Mouse (Mus musculus): Measurements from ENCODE around the gene Fcor.

DNA sequence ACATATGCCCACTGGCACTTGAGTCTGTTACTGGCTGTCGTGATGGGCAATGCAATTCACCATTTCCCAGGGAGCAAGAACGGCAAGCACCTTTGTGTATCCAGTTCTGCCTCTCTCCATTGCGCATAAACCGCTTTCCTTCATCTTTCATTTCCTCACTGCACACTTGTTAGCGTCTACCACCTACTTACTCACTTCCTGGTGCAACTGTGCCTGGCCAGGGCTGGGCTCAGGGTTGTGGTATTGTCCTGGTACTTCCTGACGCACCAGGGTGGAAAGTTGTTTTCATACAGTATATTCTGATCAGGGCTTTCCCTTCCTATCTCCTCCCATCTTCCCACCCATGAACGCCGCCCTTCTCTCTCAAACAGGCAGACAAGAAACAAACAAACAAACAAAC, 11.3 kb downstream of the Fcor start:
- TF ChIP-seq ZC3H11A (IDR thresholded peaks at IDR 0.05; ENCODE audit: low read depth, low read length): no peak
- no peak for TF ChIP-seq POLR2A (IDR thresholded peaks at IDR 0.05; ENCODE audit: control insufficient read depth in 1 of 2, insufficient read depth in 1 of 2, low read depth in 1 of 2, low read length in 2 of 2, poor library complexity in 1 of 2)
- no peak for TF ChIP-seq CTCF (IDR thresholded peaks at IDR 0.05 in 2 of 3, conservative IDR thresholded peaks at IDR 0.05 in 1 of 3; ENCODE audit: control insufficient read depth in 1 of 3, insufficient read depth in 1 of 3, low read depth in 2 of 3, low read length in 3 of 3, poor library complexity in 1 of 3, severe bottlenecking in 1 of 3)
- no peak for TF ChIP-seq MXI1 (IDR thresholded peaks at IDR 0.05; ENCODE audit: low read depth, low read length)
- no peak for TF ChIP-seq EP300 (IDR thresholded peaks at IDR 0.05; ENCODE audit: low read depth in 1 of 2, low read length in 2 of 2)
- TF ChIP-seq ELF1 (IDR thresholded peaks at IDR 0.05; ENCODE audit: low read depth, low read length): no peak
- TF ChIP-seq MEF2A (IDR thresholded peaks at IDR 0.05; ENCODE audit: extremely low read depth, insufficient replicate concordance, low read depth, low read length, poor library complexity, severe bottlenecking): no peak
- TF ChIP-seq SMC3 (IDR thresholded peaks at IDR 0.05; ENCODE audit: low read depth, low read length): no peak
- TF ChIP-seq NRF1 (IDR thresholded peaks at IDR 0.05; ENCODE audit: insufficient read depth, low read depth, low read length, poor library complexity, severe bottlenecking): no peak
